Mouse (Mus musculus) spleen, adult 2 months (tissue): Measurements from ENCODE around the gene Sirpa. TPM values are rescaled to one million over a fixed set of nuclear protein-coding genes. Genes with fewer than 3 reads are reported as not detected.

Source experiments
- DNase-seq, 2 experiments: peaks; one replicate each; pipeline versions ENCODE4 v3.0.0 to v3.0.0-alpha.2; 2012 to 2021; ENCODE audit warnings: low spot score in 2 of 2, low read depth in 1 of 2
- H3K27ac ChIP-seq: fragments of 200-500 bp; 2 replicates; pipeline ENCODE4 v1.5.1; 2012; ENCODE audit warnings: low read length, inconsistent platforms; ENCODE audit not compliant: insufficient read depth
- H3K27me3 ChIP-seq: fragments of 200-500 bp; 2 replicates; pipeline ENCODE4 v1.6.1; 2012; ENCODE audit warnings: mild to moderate bottlenecking, moderate library complexity, low read length, inconsistent platforms; ENCODE audit not compliant: control insufficient read depth, insufficient read depth
- H3K36me3 ChIP-seq: fragments of 200-500 bp; 2 replicates; pipeline ENCODE4 v1.6.1; 2012; ENCODE audit warnings: mild to moderate bottlenecking, low read length, inconsistent platforms; ENCODE audit not compliant: control insufficient read depth, insufficient read depth
- H3K4me1 ChIP-seq: fragments of 200-500 bp; 2 replicates; pipeline ENCODE4 v1.6.1; 2011; ENCODE audit warnings: inconsistent platforms; ENCODE audit not compliant: control insufficient read depth, insufficient read depth, insufficient read length
- H3K4me3 ChIP-seq: fragments of 200-500 bp; 2 replicates; pipeline ENCODE4 v1.5.1; 2011; ENCODE audit warnings: mild to moderate bottlenecking, inconsistent platforms; ENCODE audit not compliant: insufficient read depth, insufficient read length; ENCODE audit errors: extremely low read depth
- CTCF ChIP-seq: fragments of 200-500 bp; IDR thresholded peaks from 2 replicates; pipeline ENCODE4 v1.5.1; 2011; ENCODE audit warnings: mild to moderate bottlenecking, inconsistent platforms; ENCODE audit not compliant: insufficient read depth, insufficient read length, insufficient replicate concordance; ENCODE audit errors: extremely low read depth
- POLR2A ChIP-seq: fragments of 200-500 bp; IDR thresholded peaks from 2 replicates; pipeline ENCODE4 v1.6.1; 2011; ENCODE audit warnings: low read depth, low read length, inconsistent platforms
- WGBS: fragments of 180-500 bp; shearing (Covaris S2); methylation state at CpG from one replicate; pipeline ENCODE4 v1.1.7; 2018; 5-methylcytosine and 5-hydroxymethylcytosine counted together
- polyA plus RNA-seq: library from polyadenylated mRNA; depleted of rRNA; stranded (reverse); fragments of >200 nt; gene quantifications from 2 replicates; pipeline ENCODE4 v1.2.3, GENCODE M21; 2012

The Sirpa gene
- polyA plus RNA-seq, 1 experiment, result 145 TPM

GRCm38 (mm10) chr2:129630532-129630886 lies 37.9 kb downstream of the Sirpa start:
- no peak for TF ChIP-seq CTCF
- no peak for TF ChIP-seq POLR2A
- DNase-seq, result no peak
- H3K27ac ChIP-seq, result no peak overlapping the region
- H3K27me3 ChIP-seq, result no peaks in the 10 kb centered on the region
- H3K4me1 ChIP-seq, result peaks cover 16% of the 10 kb centered on the region
- no peak overlapping the region for H3K4me3 ChIP-seq
- WGBS, result 91% methylated on average over 3 of the region's 3 CpGs
- H3K36me3 ChIP-seq, result no peaks in the 10 kb centered on the region

- no peak for TF ChIP-seq POLR2A
- no peak for TF ChIP-seq CTCF
- H3K36me3 ChIP-seq, result no peaks in the 10 kb centered on the region
- peaks cover 14% of the 10 kb centered on the region for H3K4me1 ChIP-seq
- H3K27ac ChIP-seq, result no peak overlapping the region
- no peak overlapping the region for H3K4me3 ChIP-seq
- DNase-seq, result no peak
- WGBS, result 87% methylated on average over 7 of the region's 7 CpGs
- no peaks in the 10 kb centered on the region for H3K27me3 ChIP-seq
Observed at GRCm38 (mm10) chr2:129630978-129631660, 38.5 kb downstream of the Sirpa start.

- no peak for TF ChIP-seq POLR2A
- no peak for TF ChIP-seq CTCF
- Histone ChIP-seq H3K36me3 (no peaks in the 10 kb centered on the region), H3K27me3 (no peaks in the 10 kb centered on the region), H3K4me3 (no peak overlapping the region), H3K4me1 (peaks cover 6% of the 10 kb centered on the region; the same call in 1 of the 2 replicates), H3K27ac (no peak overlapping the region)
- no peak for DNase-seq
- WGBS, result 89% methylated on average over 7 of the region's 7 CpGs
Observed at GRCm38 (mm10) chr2:129632324-129632723, 39.7 kb downstream of the Sirpa start.

- Histone ChIP-seq H3K4me3 (no peak overlapping the region), H3K4me1 (peaks cover 3% of the 10 kb centered on the region; the same call in 1 of the 2 replicates), H3K27ac (no peak overlapping the region; the same call in 1 of the 2 replicates), H3K36me3 (no peaks in the 10 kb centered on the region), H3K27me3 (no peaks in the 10 kb centered on the region)
- peak; percentile 14 to 19 for DNase-seq
- TF ChIP-seq POLR2A (no peak), CTCF (no peak)
- WGBS, result 39% methylated on average over 9 of the region's 9 CpGs
Observed at GRCm38 (mm10) chr2:129633077-129633732, 40.6 kb downstream of the Sirpa start.

GRCm38 (mm10) chr2:129633982-129634381 lies 41.3 kb downstream of the Sirpa start:
- TF ChIP-seq POLR2A (no peak), CTCF (no peak)
- H3K4me3 ChIP-seq, result no peak overlapping the region
- DNase-seq, result no peak

GRCm38 (mm10) chr2:129652616-129653015 lies 60.0 kb downstream of the Sirpa start:
- no peaks in the 10 kb centered on the region for H3K36me3 ChIP-seq
- no peak overlapping the region for H3K27ac ChIP-seq
- no peak for DNase-seq
- 24% methylated on average over 4 of the region's 4 CpGs for WGBS
- no peaks in the 10 kb centered on the region for H3K4me1 ChIP-seq
- no peaks in the 10 kb centered on the region for H3K27me3 ChIP-seq
- TF ChIP-seq CTCF, result no peak
- no peak for TF ChIP-seq POLR2A
- no peak overlapping the region for H3K4me3 ChIP-seq

More at GRCm38 (mm10) chr2:129633982-129634381, 41.3 kb downstream of the Sirpa start:
- Histone ChIP-seq H3K4me1 (peaks cover 3% of the 10 kb centered on the region; the same call in 1 of the 2 replicates), H3K27me3 (no peaks in the 10 kb centered on the region), H3K27ac (no peak overlapping the region; the same call in 1 of the 2 replicates), H3K36me3 (no peaks in the 10 kb centered on the region)
- WGBS, result 76% methylated on average over 3 of the region's 3 CpGs

- 89% methylated on average over 2 of the region's 2 CpGs for WGBS
- no peak overlapping the region for H3K27ac ChIP-seq
- H3K27me3 ChIP-seq, result no peaks in the 10 kb centered on the region
- TF ChIP-seq CTCF (no peak), POLR2A (no peak)
- no peak overlapping the region for H3K4me3 ChIP-seq
- H3K4me1 ChIP-seq, result no peaks in the 10 kb centered on the region
- no peaks in the 10 kb centered on the region for H3K36me3 ChIP-seq
- no peak for DNase-seq
Observed at GRCm38 (mm10) chr2:129653632-129654031, 61.0 kb downstream of the Sirpa start.
